Mouse (Mus musculus) embryonic facial prominence, embryonic 11.5 days (tissue): Measurements from ENCODE around the gene Slit3. TPM values are rescaled to one million over a fixed set of nuclear protein-coding genes. Genes with fewer than 3 reads are reported as not detected.
A peak's percentile ranks its signal among the peaks of the same experiment; 100 is the strongest.

Experiments used
- ATAC-seq: fragments of 200-750 bp; cut with Nextera tagmentation; replicated peaks from 2 replicates; pipeline ENCODE4 v1.8.0; 2017; ENCODE audit warnings: low read depth; ENCODE audit not compliant: insufficient number of reproducible peaks, low FRiP score, low TSS enrichment
- DNase-seq: peaks from one replicate; pipeline ENCODE4 v3.0.0-alpha.2; 2015; ENCODE audit warnings: low spot score
- H3K27ac ChIP-seq: fragments of 300-500 bp; sonication (generic); replicated peaks from 2 replicates; pipeline ENCODE4 v1.5.1; 2014; ENCODE audit warnings: mild to moderate bottlenecking, low read depth, low read length, control low read depth
- H3K27me3 ChIP-seq: fragments of 300-500 bp; sonication (generic); 2 replicates; pipeline ENCODE4 v1.6.1; 2014; ENCODE audit warnings: mild to moderate bottlenecking, low read length, moderate library complexity, mixed read lengths; ENCODE audit not compliant: control insufficient read depth, insufficient read depth
- H3K36me3 ChIP-seq: fragments of 300-500 bp; sonication (generic); replicated peaks from 2 replicates; pipeline ENCODE4 v1.6.1; 2014; ENCODE audit warnings: low read depth, mild to moderate bottlenecking, low read length, moderate library complexity, mixed read lengths; ENCODE audit not compliant: control insufficient read depth, insufficient read depth
- H3K4me1 ChIP-seq: fragments of 300-500 bp; sonication (generic); 2 replicates; pipeline ENCODE4 v1.6.1; 2014; ENCODE audit warnings: low read length, mixed read lengths; ENCODE audit not compliant: control insufficient read depth, insufficient read depth
- H3K4me2 ChIP-seq: fragments of 300-500 bp; sonication (generic); 2 replicates; pipeline ENCODE4 v1.6.1; 2014; ENCODE audit warnings: low read depth, mild to moderate bottlenecking, control low read depth, low read length, moderate library complexity
- H3K4me3 ChIP-seq: fragments of 300-500 bp; sonication (generic); 2 replicates; pipeline ENCODE4 v1.5.1; 2014; ENCODE audit warnings: low read depth, low read length, control low read depth
- H3K9ac ChIP-seq: fragments of 300-500 bp; sonication (generic); replicated peaks from 2 replicates; pipeline ENCODE4 v1.6.1; 2014; ENCODE audit warnings: mild to moderate bottlenecking, control low read depth, low read length
- H3K9me3 ChIP-seq: fragments of 300-500 bp; sonication (generic); replicated peaks from 2 replicates; pipeline ENCODE4 v1.6.1; 2016; ENCODE audit warnings: mild to moderate bottlenecking, low read length, inconsistent platforms, mixed read lengths; ENCODE audit not compliant: control insufficient read depth
- WGBS: fragments of 180-500 bp; shearing (Covaris S2); extraction: QIAGEN DNeasy Blood & Tissue Kit; methylation state at CpG from one replicate; pipeline ENCODE4 v1.1.7; 2014; 5-methylcytosine and 5-hydroxymethylcytosine counted together
- polyA plus RNA-seq: library from polyadenylated mRNA; unstranded; fragments of >200 nt; fragmentation: Nextera tagmentation; extraction: Ambion mirVana; gene quantifications from 2 replicates; pipeline ENCODE4 v1.2.1, GENCODE M21; 2014

Slit3 gene
- polyA plus RNA-seq, 1 experiment from 2014 or later: 10.5 TPM

DNA sequence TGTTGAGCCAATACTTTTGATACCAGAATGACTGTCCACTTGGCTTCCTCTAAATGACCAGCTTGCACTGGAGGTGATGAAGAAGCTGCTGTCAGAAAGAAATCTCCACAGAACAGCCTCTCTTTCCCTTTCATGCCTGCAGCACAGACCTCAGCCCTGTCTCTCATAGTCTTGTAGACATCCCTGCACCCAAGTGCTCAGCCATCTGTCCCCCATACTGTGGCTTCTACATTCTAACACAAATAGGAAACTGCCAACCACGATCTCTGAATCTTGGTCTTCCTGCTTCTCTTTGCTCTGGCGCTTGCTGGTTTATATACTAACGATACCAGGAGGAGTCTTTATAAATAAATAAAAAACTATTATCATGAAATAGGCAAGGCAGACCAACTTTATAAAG lies 184.9 kb downstream of the Slit3 start:
- Histone ChIP-seq H3K4me3 (no peak overlapping the region), H3K4me1 (no peaks in the 10 kb centered on the region), H3K9ac (no peak overlapping the region), H3K9me3 (no peaks in the 10 kb centered on the region), H3K4me2 (no peak overlapping the region), H3K36me3 (no peaks in the 10 kb centered on the region), H3K27me3 (no peaks in the 10 kb centered on the region), H3K27ac (no peak overlapping the region)
- ATAC-seq (no peak), DNase-seq (no peak)
- WGBS: 89% methylated on average over 3 of the region's 3 CpGs

DNA sequence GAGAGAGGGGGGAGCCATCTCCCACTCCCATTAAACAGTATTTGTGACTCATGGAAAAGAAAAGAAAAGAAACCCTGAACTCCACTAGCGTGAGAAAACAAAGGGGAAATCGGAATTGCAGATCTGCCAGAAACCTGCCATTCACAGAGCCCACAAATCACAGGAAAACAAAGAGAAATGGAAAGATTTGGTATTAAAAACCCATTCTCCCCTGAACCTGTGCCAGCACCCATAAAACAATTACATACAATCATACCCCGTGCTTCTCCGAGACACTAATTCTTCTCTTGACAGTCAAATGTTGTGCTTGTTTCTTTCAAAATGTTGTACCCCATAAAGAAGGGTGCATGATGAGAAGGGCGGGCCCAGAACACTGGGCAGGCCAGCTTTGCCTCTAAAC lies 185.9 kb downstream of the Slit3 start:
- Histone ChIP-seq H3K4me1 (no peaks in the 10 kb centered on the region), H3K27ac (no peak overlapping the region), H3K9ac (no peak overlapping the region), H3K4me3 (no peak overlapping the region), H3K36me3 (no peaks in the 10 kb centered on the region), H3K27me3 (no peaks in the 10 kb centered on the region), H3K9me3 (no peaks in the 10 kb centered on the region), H3K4me2 (no peak overlapping the region)
- DNase-seq (no peak), ATAC-seq (no peak)
- 84% methylated on average over 5 of the region's 5 CpGs for WGBS

DNA sequence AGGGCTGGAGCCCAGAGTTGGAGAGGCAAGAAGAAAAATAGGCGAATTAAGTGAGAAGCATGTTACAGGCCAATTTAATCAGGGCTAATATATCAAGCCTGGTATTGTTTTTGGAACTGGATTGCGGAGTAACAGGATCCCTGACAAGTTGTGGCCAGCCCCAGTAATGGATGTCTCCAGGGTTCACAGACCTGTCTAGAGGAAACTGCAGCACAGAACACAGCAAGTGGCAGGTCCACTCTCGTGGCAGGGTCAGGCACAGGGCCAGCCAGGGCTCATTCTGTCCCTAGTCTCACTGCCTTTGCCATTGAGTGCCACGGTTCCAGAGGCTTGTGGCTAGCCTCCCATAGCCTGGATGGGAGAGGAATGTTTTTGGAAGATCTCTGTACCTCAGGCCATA lies 187.0 kb downstream of the Slit3 start:
- Histone ChIP-seq H3K27me3 (no peaks in the 10 kb centered on the region), H3K36me3 (no peaks in the 10 kb centered on the region), H3K9ac (no peak overlapping the region), H3K4me2 (no peak overlapping the region), H3K4me1 (no peaks in the 10 kb centered on the region), H3K27ac (no peak overlapping the region), H3K4me3 (no peak overlapping the region), H3K9me3 (no peaks in the 10 kb centered on the region)
- ATAC-seq: no peak
- DNase-seq: no peak
- WGBS: 68% methylated on average over 4 of the region's 4 CpGs

DNA sequence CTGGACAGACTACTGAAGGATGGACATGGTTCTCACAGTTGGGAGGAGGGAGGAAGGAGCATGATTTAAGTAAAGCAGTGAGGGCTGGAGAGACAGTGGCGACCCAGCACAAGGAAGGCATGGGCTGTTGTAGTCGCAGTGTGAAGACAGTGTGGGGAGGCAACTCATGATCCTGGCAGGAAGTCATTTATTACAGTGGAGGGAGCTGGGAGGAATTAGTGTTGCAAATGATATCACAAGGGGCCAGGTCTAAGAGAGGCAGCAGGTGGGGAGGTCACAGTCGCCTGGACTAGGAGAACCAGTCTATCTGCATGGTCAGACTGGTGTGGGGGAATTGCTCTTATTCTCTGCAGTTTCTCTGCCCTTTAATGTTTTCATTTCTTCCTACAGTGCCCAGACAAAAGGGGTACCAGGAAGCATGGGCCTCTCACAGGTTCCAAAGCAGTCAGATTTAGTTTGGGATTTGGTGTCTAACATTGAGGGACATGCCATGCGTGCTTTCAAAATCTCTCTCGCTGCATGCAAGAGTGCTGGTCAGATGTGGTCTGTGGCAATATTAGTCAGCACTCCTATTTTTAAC lies 194.5 kb downstream of the Slit3 start:
- Histone ChIP-seq H3K27ac (no peak overlapping the region), H3K4me1 (no peaks in the 10 kb centered on the region), H3K4me3 (no peak overlapping the region), H3K9me3 (no peaks in the 10 kb centered on the region), H3K4me2 (no peak overlapping the region), H3K27me3 (no peaks in the 10 kb centered on the region), H3K9ac (no peak overlapping the region), H3K36me3 (no peaks in the 10 kb centered on the region)
- WGBS: 74% methylated on average over 5 of the region's 5 CpGs
- DNase-seq (no peak), ATAC-seq (no peak)

DNA sequence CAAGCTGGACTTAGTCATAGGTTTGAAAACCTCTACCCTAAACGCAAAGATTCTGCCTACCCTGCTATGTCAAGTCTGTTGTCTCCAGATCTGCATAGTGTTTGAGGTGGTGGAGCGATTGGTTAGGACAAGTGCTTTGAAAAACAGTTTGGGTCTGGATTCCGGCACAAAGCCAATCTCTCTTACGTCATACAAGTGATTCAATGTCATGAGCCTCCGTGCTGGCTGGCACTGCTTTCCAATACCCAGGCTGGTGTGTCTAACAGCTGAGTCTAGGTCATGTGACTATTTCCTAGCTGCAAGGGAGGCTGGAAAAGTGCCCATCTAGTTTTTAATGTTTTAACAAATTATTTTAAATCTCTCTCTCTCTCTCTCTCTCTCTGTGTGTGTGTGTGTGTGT lies 196.2 kb downstream of the Slit3 start:
- 87% methylated on average over 5 of the region's 5 CpGs for WGBS
- ATAC-seq: no peak
- H3K27me3 ChIP-seq: no peaks in the 10 kb centered on the region

DNA sequence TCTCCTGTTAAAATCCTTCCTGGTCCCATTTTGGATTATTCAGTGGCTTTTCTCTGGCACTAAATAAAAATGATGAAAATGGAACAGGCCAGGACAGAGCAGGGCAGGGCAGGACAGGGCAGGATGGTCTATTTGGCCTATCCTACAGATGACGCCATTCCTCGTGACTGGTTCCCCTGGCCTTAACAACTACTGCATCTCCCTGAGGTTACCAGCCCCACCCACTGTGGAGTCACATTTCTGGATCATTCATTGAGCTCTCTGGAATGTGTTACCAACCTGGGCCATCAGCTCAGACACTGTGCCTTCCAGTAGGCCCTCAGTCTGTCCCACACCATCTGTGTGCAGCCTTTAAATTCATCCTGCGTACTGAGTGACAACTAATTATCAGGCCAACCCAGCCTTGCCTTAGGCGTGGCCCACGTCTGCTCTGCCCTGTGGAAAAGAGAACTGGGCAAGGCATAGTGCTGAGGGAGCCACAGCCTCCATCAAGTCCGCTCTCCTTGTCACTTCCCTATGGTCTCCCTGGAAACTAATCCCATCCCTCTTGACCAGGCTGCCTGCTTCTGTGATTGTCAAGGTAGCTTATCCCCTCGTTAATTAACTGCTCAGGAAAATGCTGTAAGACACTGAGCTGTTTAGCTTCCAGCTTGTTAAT lies 196.9 kb downstream of the Slit3 start:
- Histone ChIP-seq H3K9ac (no peak overlapping the region), H3K9me3 (no peaks in the 10 kb centered on the region), H3K4me3 (no peak overlapping the region), H3K4me2 (no peak overlapping the region), H3K4me1 (no peaks in the 10 kb centered on the region), H3K36me3 (no peaks in the 10 kb centered on the region), H3K27me3 (no peaks in the 10 kb centered on the region), H3K27ac (no peak overlapping the region)
- ATAC-seq (peak; percentile 71), DNase-seq (peak; percentile 18)
- 56% methylated on average over 7 of the region's 7 CpGs for WGBS

More for the DNA sequence above, 196.2 kb downstream of the Slit3 start:
- no peak overlapping the region for H3K4me3 ChIP-seq
- no peaks in the 10 kb centered on the region for H3K9me3 ChIP-seq
- no peaks in the 10 kb centered on the region for H3K36me3 ChIP-seq
- no peak for DNase-seq
- no peak overlapping the region for H3K9ac ChIP-seq
- H3K4me1 ChIP-seq: no peaks in the 10 kb centered on the region
- H3K4me2 ChIP-seq: no peak overlapping the region
- H3K27ac ChIP-seq: no peak overlapping the region

DNA sequence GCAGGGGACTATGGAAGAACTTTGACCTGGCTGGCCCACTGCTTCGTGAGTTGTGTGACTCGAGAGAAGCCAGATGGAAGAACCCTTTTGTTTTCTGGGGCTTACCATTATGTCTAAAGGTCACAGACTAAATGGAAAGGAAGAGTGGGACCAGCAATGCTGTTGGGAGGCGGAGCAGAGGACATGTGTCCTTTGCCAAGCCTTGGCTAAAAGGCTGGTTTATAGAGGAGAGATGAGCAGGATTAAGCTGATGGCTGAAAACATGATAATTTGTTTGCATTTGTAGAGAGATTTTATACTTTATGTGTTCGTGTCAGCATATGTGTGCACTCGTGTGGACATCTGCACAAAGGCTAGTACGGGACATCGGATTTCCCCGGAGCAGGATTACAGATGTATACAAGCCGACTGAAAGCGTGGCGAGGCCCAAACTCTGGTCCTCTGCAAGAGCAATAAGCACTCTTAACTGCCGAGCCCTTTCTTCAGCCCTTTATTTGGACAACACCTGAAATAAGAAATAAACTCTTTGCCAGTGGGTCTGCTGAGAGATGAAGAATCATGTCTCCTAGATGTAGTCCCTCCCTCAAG lies 197.5 kb downstream of the Slit3 start:
- Histone ChIP-seq H3K4me3 (no peak overlapping the region), H3K27ac (no peak overlapping the region), H3K9ac (no peak overlapping the region), H3K4me2 (no peak overlapping the region), H3K4me1 (no peaks in the 10 kb centered on the region), H3K9me3 (no peaks in the 10 kb centered on the region), H3K36me3 (no peaks in the 10 kb centered on the region), H3K27me3 (no peaks in the 10 kb centered on the region)
- WGBS: 71% methylated on average over 12 of the region's 12 CpGs
- no peak; the same call in 1 of the 2 replicates for ATAC-seq
- DNase-seq: no peak

DNA sequence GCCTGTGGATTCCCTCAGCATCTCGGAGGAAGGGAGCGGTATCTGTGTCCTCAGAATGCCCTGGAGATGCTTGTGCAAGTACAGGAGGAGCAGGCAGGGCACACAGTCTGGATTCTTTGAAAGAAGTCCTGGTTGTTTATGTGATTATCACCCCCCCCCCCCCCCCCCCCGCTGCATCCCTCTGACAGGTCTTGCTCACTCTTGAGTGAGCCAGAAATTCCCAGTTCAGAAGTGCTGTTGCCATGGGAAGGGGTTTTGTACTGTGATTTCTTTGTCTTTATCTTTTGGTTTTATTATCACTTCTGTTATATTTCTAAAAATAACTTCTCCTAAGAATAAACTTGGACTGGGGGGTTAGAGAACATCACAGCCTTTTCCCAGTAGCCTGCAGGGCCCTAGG lies 199.5 kb downstream of the Slit3 start:
- Histone ChIP-seq H3K27me3 (no peaks in the 10 kb centered on the region), H3K4me3 (no peak overlapping the region)

More for the DNA sequence above, 199.5 kb downstream of the Slit3 start:
- Histone ChIP-seq H3K9ac (no peak overlapping the region), H3K4me1 (no peaks in the 10 kb centered on the region), H3K9me3 (no peaks in the 10 kb centered on the region), H3K4me2 (no peak overlapping the region), H3K27ac (no peak overlapping the region), H3K36me3 (no peaks in the 10 kb centered on the region)
- no peak for ATAC-seq
- DNase-seq: no peak
- WGBS: 89% methylated on average over 3 of the region's 3 CpGs
